Mouse (Mus musculus) B cell, adult 2 months (primary cell): ENCODE data around the gene Zfp446.
"Not testable (repeated sequence)": the region's sequence is repeated elsewhere in the genome, so short reads cannot be mapped to it uniquely, and the experiment has no call there.

ENCODE experiments used
- DNase-seq, 2 experiments: peaks; one replicate each; pipeline ENCODE4 v3.0.0; 2022

Zfp446 gene

DNA sequence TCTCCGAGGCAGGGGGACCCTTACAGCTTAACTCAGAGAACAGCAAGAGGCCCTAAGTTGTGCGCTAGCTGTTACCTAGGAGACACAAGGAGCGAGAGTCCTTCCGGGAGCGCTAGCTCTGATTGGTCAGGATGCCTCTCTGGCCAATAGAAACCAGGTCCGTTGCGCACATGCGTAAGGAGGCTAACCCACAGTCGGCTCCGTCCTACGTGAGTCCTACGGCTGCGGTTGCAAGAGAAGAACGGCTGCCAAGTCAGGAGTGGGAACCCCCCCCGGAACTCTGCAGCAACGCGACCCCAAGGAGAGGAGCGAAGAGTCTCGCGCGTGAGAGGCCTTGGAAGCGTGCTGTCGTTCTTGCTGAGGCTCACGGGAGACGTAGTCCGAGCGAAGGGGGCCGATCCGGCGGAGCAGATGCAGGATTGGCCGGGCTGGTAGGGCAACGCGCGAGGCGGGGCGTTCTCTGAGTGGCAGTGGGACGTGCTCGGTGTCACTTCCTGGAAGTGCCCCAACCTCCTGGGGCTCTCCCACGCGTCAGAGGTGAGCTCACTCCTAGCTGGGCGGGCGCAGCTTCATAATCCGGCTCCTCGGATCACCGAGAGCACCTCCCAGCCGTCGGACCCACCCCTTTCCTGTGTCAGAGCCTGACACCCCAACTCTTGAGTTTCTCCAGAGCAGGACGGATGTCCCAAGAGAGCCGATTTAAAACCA is at the start of gene Zfp446:
Gene Zfp446, plus strand, starts transcription at position 167 of the 708 bp plus-strand sequence.
- DNase-seq: peak; percentile 96 to 97

DNA sequence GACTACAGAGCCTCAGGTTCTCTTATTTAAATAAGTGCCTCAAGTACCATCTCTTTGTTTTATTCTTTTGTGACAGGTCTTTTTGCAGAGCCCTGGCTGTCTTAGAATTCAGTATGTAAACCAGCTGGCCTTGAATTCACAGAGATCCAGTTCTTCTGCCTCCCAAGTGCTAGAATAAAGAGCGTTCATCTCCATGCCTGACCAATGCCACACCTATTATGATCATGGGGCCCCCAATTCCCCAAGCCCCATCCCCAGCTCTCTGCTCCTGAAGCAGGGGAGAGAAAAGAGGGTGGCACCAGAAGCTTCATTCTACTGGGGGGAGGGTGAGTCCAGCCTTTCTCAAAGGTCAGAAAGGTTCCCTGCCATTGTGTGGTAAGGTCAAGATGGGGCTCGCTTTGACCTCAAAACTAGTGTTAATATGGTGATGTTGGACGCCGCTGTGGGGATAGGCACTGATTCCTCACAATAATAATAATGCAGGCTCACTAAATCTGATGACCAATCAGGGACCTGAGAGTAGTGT is 44.0 kb upstream of the Zfp446 start:
- DNase-seq: no peak

DNA sequence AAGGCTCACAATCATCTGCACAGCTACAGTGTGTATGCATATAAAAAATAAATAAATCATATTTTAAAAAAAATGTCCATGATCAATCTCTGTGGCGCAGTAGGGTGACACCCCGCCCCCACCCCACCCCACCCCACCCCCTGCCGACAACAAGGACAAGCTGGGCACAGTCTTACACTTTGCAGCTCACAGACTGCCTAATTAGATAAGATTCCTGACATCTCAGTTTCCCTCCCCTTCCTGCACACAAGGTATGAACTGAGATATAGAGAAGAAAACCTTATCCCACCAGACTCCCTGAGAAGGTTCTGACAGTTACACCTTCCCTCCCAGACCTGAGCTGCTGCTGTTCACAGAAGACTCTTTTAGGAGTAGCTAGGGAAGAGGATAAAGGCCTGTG is 42.8 kb upstream of the Zfp446 start:
- DNase-seq: no peak

DNA sequence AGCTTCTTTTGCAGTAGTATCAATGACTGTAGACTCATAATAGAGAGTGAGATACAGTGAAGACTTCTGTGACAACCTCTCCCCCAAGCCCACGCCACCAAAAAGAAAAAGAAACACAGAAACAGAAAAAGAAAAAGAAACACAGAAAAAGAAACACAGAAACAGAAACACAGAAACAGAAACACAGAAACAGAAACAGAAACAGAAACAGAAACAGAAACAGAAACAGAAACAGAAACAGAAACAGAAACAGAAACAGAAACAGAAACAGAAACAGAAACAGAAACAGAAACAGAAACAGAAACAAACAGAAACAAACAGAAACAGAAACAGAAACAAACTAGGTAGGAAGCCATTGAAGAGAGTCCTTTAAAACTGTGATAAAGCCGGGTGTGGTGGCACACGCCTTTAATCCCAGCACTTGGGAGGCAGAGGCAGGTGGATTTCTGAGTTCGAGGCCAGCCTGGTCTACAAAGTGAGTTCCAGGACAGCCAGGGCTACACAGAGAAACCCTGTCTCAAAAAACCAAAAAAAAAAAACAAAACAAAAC is 40.3 kb upstream of the Zfp446 start:
- DNase-seq: not testable (repeated sequence)

DNA sequence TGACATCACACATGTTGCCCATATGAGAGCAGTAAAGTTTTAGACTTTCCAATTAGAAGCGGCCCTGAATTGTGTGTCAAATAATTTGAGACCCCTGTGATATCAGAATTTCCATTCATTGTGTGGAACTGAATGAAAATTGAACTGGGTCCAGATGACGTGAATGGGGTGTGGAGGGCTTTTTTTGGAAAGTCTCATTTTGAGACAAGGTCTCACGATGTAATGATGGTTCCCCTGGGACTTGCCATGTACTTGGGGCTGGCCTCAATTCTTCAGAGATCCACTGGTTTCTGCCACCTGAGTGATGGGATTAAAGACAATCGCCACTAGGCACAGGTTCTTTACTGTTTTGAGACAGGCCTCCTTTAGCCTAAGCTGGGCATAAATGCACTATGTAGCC is 37.0 kb upstream of the Zfp446 start:
- DNase-seq: no peak

DNA sequence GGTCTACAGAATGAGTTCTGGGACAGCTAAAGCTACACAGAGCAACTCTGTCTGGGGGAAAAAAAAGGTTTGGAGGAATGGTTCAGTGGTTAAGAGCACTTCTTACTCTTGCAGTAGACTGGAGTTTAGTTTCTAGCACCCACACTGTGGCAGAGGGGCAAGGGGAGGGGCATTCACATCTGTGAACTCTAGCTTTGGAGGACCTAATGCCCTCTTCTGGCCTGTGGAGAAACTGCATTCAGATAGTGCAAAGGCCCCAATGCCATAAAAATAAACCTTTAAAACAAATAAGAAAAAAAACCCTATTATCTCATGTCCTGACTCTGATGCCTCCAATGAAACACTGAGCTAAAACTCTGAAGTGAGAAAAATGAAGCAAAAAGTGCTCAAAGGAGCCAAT is 34.2 kb upstream of the Zfp446 start:
- peak; percentile 54 to 63 for DNase-seq

DNA sequence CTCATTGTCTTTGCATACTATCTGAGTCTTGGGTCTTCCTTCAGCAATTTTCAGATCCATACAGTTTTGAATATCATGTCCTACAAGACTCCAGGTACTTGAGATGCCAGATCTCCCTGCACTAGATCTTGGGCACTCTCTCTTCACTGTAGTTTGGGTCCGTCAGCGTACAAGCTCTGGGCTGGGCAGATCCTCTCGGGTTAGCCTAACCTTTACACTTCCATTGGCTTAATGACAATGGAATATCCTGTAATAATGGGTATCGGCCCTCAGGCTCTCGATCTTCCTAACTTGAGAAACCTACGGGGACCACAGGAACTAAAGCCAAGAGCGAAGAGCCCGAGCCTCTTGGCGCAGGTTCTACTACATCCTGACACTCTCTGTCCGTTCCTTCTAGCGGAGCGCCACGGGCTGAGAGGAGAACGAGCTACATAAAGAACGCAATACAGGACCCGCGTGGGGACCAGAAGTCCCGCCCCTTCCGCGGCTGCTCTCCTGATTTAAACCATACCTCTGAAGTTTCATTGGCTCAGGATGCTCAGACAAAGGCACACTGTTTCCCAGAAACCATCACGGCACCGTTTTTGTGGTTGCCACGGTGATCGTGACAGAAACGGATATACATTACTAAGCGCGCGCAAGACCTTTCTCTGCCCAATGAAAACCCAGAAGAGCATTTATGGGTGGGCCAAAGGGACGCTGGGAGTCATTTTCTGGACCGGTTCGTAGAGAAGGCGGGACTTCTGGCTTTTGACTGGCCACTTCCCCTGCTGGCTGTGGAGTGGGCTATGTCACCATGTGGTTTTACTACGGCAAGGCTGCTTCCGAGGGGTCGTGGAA is 28.4 kb upstream of the Zfp446 start:
- peak; percentile 92 to 95 for DNase-seq

DNA sequence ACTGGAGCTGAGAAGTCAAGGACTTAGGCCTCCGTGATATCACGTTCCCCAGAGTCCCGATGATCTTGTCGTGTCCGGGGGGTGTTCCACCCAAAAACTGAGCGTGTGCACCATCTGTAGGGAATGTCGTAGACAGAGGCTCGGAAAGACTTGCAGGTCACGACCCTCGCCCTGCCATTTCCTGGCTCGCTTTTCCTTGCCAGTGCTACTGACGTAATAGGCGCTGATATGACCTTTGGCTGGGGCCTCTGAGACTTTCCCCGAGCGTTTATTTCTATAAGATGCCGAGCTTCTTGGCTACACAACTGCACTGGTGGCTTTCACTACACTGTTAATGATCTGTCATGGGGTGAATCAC is 27.8 kb upstream of the Zfp446 start:
- no peak for DNase-seq

DNA sequence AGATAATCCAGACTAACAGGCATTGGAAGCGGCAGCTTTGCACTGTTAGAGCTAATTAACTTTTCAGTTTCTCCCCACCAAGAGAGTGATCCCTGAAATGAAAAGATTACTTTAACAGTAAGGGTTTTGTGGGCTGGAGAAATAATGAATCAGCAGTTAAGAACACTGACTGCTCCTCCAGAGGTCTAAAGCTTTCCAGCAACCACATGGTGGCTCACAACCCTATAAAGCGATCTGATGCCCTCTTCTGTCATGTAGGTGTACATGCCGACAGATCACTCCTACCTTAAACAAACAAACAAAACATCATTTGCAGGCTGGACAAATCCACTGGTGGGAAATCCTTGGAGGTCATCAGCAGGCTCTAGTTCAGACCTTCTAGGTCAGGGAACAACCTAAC is 22.8 kb upstream of the Zfp446 start:
- DNase-seq: no peak

DNA sequence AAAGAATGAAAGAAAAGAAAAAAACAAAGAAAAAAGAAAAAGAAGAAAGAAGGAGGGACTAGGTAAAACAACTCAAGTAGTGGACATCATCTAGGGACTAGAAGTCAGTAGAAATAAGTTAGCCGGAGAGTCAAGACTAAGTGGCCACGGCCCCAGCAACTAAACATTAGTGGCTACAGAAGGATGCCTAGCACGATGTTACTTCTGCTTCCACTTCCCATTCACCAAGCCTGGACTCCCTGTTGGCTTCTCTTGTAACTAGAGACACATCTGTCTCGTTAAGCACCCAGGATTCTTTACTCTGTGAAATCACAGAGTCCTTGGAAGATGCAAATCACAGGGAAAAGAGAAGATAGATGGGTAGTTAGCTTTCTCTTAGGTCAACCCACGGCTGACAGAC is 20.1 kb upstream of the Zfp446 start:
- no peak for DNase-seq

DNA sequence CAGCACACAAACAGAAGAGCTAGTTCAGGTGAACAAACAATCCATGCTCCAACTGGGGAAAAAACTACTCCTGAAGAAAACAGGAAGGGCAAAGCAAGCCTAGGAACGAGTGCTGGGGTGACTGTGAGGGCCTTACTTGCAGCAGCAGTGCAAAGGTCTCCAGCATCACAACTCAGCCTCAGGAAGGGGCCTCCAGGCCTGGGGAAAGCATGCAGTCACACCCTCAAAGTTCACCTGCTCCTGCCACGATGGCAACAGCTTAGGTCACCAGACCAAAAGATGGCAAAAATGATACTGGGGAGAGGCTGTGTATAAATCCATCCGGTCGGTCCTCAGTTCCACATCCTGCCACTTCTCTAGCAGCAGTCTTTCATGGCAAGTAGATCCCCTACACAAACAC is 18.7 kb upstream of the Zfp446 start:
- DNase-seq: no peak

DNA sequence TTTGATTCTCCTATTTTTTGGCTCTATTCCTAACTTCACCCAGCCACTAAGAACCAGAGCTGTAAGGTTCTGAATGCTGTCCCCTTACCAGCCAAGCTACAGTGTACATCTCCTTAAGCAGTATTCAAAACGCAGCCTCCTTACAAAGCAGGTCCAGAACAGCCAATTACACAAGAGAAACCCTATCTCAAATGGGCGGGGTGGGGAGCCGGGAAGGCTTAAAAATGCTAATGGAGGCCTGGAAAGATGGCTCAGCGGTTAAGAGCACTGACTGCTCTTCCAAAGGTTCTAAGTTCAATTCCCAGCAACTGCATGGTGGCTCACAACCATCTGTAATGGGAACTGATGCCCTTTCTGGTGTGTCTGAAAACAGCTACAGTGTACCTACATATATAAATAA is 17.9 kb upstream of the Zfp446 start:
- no peak for DNase-seq

DNA sequence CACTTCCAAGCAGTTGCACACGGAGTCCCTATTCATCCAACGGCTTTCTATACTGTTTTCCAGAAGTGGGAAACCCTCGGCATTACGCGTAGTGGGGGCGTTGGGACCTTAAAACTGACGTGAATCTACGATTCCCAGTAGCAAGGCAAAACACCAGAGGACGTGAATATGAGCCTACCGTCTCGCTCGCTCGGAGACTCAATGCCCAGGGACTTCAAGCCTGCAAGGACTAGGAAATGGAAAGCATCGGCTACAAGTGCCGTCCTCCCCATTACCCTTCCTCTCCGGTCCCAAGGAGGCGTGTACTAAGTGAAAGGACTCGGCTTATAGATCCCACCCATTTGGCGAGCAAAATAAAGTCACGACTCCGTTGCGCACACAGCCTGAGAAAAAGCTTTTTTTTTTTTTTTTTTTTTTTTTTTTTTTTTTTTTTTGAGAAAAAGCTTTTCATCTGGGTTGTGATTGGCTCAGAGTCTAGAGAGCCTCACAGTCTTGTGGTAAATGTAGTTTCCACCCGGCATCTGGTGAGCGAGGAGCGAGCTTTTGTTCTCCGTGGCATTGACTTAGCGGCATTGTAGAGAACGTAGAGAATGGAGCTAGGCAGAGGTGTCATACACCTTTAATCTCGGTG is 16.0 kb upstream of the Zfp446 start:
- DNase-seq: peak; percentile 57 to 64

DNA sequence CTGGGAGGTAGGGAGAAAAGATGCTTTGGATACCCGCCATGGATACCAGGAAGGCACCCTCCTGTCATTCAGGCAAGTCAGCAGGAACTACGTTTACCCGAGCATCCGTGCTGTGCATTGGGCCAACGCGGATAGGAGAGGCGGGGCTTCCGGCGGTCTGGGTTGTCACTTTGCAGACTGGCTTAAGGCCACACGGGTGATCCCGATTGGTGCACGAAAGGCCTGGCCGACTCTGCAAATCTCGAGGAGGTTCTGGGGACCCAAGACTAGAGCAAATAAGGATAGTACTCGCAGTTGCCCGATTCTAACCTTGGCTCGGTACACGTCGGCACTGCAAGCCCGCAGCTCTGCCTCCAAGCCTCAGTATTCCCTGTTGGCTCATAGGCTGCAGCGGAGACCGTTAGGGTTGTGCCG is 12.0 kb upstream of the Zfp446 start, which contains the start of gene Zfp324:
Gene Zfp324, plus strand, starts transcription at position 161 of the 414 bp plus-strand sequence.
- DNase-seq: peak; percentile 84 to 87

DNA sequence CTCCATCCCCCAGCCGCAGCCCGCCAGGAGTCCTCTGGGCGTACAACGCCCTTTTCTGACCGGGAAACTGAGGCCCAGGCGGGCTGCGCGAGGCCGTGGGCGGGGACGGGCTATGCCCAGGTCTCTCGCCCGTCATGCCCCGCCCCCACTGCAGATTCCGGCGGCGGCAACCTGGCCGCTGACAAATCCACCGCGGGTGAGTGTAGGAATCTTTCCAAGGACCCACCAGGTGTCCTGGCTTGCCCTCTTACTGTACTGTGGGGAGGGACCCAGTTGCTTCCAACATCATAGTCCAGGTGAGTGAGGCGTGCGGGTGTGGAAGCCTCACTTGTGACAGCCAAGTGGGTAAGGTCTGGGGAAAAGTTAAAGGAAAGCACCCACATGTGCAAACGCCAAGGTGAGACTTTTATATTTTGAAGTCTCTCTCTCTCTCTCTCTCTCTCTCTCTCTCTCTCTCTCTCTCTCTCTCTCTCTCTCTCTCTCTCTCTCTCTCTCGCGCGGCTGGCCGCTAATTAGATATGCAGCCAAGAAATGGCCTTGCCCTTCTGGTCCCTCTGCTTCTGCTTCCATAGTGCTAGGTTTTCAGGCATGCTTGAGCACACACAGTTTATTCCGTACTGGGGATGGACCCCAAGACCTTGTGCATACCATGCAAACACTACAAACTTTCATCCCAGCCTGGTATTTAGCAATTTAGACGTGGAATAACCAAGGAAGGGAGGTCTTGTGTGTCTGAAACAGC is 11.4 kb upstream of the Zfp446 start:
- peak; percentile 59 to 64 for DNase-seq

DNA sequence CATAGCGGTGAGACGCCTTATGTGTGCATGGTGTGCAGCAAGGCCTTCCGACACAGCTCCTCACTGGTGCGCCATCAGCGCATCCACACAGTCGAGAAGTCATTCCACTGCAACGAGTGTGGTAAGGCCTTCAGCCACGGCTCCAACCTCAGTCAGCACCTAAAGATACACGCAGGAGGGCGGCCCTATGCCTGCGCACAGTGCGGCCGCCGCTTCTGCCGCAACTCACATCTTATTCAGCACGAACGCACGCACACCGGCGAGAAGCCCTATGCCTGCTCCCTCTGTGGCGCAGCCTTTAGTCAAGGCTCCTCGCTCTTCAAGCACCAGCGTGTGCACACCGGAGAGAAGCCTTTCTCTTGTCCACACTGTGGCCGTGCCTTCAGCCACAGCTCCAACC is 6.7 kb upstream of the Zfp446 start:
- no peak for DNase-seq

DNA sequence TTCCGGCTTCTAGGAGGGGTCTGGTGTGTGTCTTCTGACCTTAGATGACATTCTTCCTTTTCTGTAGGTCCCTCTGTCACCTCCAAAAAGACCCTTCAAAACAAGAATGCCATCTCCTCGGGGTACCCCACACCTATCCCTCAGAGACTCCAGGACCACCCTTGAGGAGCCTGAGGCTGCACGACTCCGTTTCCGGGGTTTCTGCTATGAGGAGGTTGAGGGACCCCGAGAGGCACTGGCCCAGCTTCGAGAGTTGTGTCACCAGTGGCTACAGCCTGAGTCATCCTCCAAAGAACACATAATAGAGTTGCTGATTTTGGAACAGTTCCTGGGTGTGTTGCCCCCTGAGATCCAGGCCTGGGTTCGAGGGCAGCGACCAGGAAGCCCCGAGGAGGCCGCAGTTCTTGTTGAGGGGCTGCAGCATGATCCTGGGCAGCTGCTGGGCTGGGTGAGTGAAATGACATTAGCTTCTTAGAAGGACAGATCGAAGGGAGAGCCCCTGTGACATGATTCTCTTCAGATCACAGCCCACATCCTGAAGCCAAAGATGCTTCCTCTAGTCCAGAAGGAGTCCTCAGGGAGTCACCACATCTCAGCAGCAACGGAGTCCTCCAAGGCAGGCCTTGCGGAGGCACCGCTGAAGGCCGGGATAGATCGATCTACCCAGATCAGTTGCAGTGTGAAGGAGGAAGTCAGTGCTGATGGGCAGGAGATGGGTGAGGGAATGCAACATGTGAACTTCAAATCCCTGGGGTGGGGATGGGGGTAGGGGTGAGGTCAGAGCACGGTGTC is 1.5 kb downstream of the Zfp446 start:
- DNase-seq: no peak

DNA sequence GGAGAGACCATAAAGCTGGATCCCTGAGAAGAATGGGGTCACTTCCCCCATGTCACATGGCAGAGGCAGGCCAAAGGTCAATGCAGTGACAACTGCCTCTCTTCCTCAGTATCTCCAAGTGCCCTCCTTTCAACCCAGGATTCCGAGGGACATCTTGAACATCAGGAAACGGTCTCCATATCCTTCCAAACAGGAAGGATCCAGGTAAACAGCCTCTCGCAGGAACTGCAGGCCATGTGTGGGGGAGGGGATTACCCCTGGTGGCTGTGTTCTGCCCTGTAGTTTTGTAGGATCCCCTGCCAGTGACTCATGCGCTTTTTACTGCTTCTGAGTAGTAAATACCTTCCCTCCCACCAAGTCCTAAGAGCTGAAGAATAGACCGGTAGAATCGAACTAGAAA is 2.1 kb downstream of the Zfp446 start:
- no peak for DNase-seq

DNA sequence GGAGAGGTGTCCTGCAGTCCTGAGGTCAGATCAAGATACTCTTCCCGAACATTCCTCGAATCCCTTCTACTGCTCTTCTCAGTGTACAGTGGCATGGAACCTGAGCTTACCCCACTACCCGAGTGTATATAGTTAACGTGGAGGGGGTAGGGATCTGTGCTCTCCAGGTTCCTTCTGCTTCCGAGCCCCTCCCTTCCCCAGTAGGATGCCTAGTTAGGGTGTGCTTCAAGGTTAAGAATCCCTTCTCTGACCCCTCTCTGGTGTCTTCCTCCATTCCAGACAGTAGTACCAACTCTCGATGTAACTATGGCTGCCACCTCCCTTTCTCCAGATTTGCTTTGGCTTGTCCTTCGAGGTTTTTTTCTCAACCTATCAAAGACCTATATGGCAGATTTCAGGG is 2.6 kb downstream of the Zfp446 start:
- no peak for DNase-seq

DNA sequence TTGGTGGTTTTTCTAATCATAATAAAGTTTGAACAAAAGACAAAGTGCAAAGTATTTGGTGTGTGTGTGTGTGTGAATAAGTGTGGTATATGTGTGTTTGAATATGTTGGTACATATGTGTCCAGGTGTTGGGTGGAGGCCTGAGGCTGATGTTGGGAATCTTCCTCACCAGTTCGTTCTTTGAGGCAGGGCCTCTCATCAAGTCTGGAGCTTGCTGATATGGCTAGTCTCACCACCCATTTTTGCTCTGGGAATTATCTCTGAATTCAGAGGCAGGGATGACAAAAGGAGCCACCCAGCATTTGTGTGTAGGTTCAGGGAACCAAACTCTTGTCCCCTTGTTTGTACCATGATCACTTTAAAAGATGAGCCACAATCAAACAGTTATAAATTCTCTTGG is 8.1 kb downstream of the Zfp446 start:
- DNase-seq: no peak

DNA sequence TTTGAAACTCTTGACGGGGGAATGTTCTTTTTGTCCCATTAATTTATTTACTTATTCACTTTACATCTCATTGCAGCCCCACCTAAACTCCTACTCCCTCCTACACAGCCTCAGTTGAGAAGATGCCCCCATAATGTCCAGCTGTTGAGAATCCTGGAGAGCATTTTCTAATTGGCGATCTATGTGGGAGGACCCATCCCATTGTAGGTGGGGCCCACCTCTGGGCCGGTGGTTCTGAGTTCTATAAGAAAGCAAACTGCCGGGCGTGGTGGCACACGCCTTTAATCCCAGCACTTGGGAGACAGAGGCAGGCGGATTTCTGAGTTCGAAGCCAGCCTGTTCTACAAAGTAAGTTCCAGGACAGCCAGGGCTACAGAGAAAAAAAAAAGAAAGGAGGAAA is 9.3 kb downstream of the Zfp446 start:
- no peak for DNase-seq
